Mouse (Mus musculus) CH12.LX (cell line): ENCODE data around the gene Cwf19l1.
"Not testable (repeated sequence)": the region's sequence is repeated elsewhere in the genome, so short reads cannot be mapped to it uniquely, and the experiment has no call there.

ENCODE experiments used
- CTCF ChIP-seq, 2 experiments: IDR thresholded peaks in 1 of 2; conservative IDR thresholded peaks in 1 of 2; 2 replicates each; pipeline ENCODE4 v1.5.1; 2011 to 2012; ENCODE audit warnings: low read depth in 2 of 2, low read length in 2 of 2, improper control_type of control experiment in 1 of 2, inconsistent platforms in 1 of 2, mild to moderate bottlenecking in 1 of 2, moderate library complexity in 1 of 2
- E2F4 ChIP-seq: IDR thresholded peaks from 2 replicates; pipeline ENCODE4 v1.6.1; 2011; ENCODE audit warnings: low read depth, low read length, improper control_type of control experiment; ENCODE audit not compliant: insufficient replicate concordance
- EP300 ChIP-seq: IDR thresholded peaks from 2 replicates; pipeline ENCODE4 v1.6.1; 2011; ENCODE audit warnings: low read length, improper control_type of control experiment
- MAX ChIP-seq: IDR thresholded peaks from 2 replicates; pipeline ENCODE4 v1.6.1; 2011; ENCODE audit warnings: low read length, improper control_type of control experiment
- MXI1 ChIP-seq: IDR thresholded peaks from 2 replicates; pipeline ENCODE4 v1.6.1; 2011; ENCODE audit warnings: mild to moderate bottlenecking, low read depth, low read length, improper control_type of control experiment
- POLR2A ChIP-seq: IDR thresholded peaks from 2 replicates; pipeline ENCODE4 v1.6.1; 2011; ENCODE audit warnings: low read depth, mild to moderate bottlenecking, improper control_type of control experiment, low read length
- POLR2AphosphoS2 ChIP-seq: IDR thresholded peaks from 2 replicates; pipeline ENCODE4 v1.6.1; 2011; ENCODE audit warnings: low read depth, low read length, improper control_type of control experiment
- RCOR1 ChIP-seq: conservative IDR thresholded peaks from 2 replicates; pipeline ENCODE4 v1.6.1; 2012; ENCODE audit warnings: low read depth, mild to moderate bottlenecking, inconsistent platforms, low read length, improper control_type of control experiment
- SMC3 ChIP-seq: IDR thresholded peaks from 2 replicates; pipeline ENCODE4 v1.6.1; 2011; ENCODE audit warnings: low read depth, low read length, improper control_type of control experiment
- USF1 ChIP-seq: IDR thresholded peaks from 2 replicates; pipeline ENCODE4 v1.6.1; 2014; ENCODE audit warnings: low read depth, mild to moderate bottlenecking, inconsistent platforms, low read length, improper control_type of control experiment

- TF ChIP-seq POLR2A; CTCF (conservative IDR thresholded peaks at IDR 0.05 in 1 of 2, IDR thresholded peaks at IDR 0.05 in 1 of 2; ENCODE audit: low read depth in 2 of 2, low read length in 2 of 2); USF1; E2F4; POLR2AphosphoS2; SMC3; EP300; RCOR1; MAX; MXI1: not testable (repeated sequence)
Observed at GRCm38 (mm10) chr19:44120686-44121085, 15.0 kb downstream of the Cwf19l1 start.
